Mouse (Mus musculus): ENCODE measurements at regions not wholly inside any gene's neighbourhood (a gene's known extent, or its start where the extent isn't known, plus 50 kb on each side); places are given as distances from the start of the nearest gene placed in this dataset.

- TF ChIP-seq CTCF (IDR thresholded peaks at IDR 0.05; ENCODE audit: extremely low read depth, insufficient read length, insufficient replicate concordance, low read depth, low read length) (no peak), POLR2A (IDR thresholded peaks at IDR 0.05; ENCODE audit: low read depth, low read length) (no peak)
Measured at GRCm38 (mm10) chr11:25518903-25519302, 691.7 kb downstream of the 5730522E02Rik start.

All from small intestine, adult 2 months (tissue).